Mouse (Mus musculus): Measurements from ENCODE around the gene Hps1. TPM values are rescaled to one million over a fixed set of nuclear protein-coding genes. Genes with fewer than 3 reads are reported as not detected.

Hps1 gene
- polyA plus RNA-seq, 1 experiment: 7.8 TPM

GRCm38 (mm10) chr19:42734982-42735381 lies 44.8 kb downstream of the Hps1 start:
- TF ChIP-seq CTCF (IDR thresholded peaks at IDR 0.05; ENCODE audit: control insufficient read depth, insufficient read depth, insufficient read length) (no peak), USF1 (IDR thresholded peaks at IDR 0.05; ENCODE audit: low read depth) (no peak), MYOG (IDR thresholded peaks at IDR 0.05; ENCODE audit: control insufficient read depth, extremely low read depth, insufficient read length) (no peak), MAX (IDR thresholded peaks at IDR 0.05) (no peak), MYOD1 (IDR thresholded peaks at IDR 0.05; ENCODE audit: control insufficient read depth, insufficient read length, low read depth) (no peak), CEBPB (IDR thresholded peaks at IDR 0.05; ENCODE audit: low read depth) (no peak), FOSL1 (IDR thresholded peaks at IDR 0.05; ENCODE audit: insufficient read depth, low read length, poor library complexity, severe bottlenecking) (no peak)
- Histone ChIP-seq H3K79me3 (ENCODE audit: low read depth) (no peaks in the 10 kb centered on the region), H3K27me3 (ENCODE audit: control insufficient read depth, insufficient read depth, insufficient read length) (peaks cover 9% of the 10 kb centered on the region), H3K4me3 (ENCODE audit: insufficient read depth, poor library complexity, severe bottlenecking) (no peak overlapping the region), H3ac (ENCODE audit: control insufficient read depth, insufficient read length, low read depth) (no peak overlapping the region), H3K79me2 (ENCODE audit: control insufficient read depth, insufficient read depth) (no peaks in the 10 kb centered on the region), H3K36me3 (ENCODE audit: control insufficient read depth, insufficient read depth) (no peaks in the 10 kb centered on the region)

DNA sequence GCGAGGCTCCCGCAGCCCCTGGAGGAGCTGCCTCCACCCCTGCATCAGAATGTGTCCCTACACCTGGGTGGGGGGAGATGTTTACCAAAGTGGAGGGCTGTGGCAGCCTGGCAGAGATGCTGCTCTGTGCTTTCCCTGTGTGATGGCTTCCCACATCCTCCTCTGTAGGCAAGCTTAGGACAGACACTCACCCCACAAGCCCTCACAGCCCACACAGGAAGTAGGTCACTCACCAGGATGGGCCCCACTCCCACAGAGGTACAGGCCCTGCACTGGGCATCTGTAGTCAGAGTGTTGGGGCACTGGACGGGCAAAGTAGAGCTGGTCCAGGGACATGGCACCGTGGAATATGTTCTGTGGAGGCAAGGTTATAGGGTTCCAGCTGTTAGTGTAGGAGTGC lies 52.4 kb downstream of the Hps1 start:
- Histone ChIP-seq H3K79me2 (ENCODE audit: control insufficient read depth, insufficient read depth) (no peaks in the 10 kb centered on the region), H3K27me3 (ENCODE audit: control insufficient read depth, insufficient read depth, insufficient read length) (peaks cover 3% of the 10 kb centered on the region), H3K36me3 (ENCODE audit: control insufficient read depth, insufficient read depth) (no peaks in the 10 kb centered on the region), H3K4me3 (ENCODE audit: insufficient read depth, poor library complexity, severe bottlenecking) (no peak overlapping the region), H3ac (ENCODE audit: control insufficient read depth, insufficient read length, low read depth) (no peak overlapping the region), H3K79me3 (ENCODE audit: low read depth) (no peaks in the 10 kb centered on the region)
- TF ChIP-seq MYOG (IDR thresholded peaks at IDR 0.05; ENCODE audit: control insufficient read depth, extremely low read depth, insufficient read length): no peak
- no peak for TF ChIP-seq USF1 (IDR thresholded peaks at IDR 0.05; ENCODE audit: low read depth)

DNA sequence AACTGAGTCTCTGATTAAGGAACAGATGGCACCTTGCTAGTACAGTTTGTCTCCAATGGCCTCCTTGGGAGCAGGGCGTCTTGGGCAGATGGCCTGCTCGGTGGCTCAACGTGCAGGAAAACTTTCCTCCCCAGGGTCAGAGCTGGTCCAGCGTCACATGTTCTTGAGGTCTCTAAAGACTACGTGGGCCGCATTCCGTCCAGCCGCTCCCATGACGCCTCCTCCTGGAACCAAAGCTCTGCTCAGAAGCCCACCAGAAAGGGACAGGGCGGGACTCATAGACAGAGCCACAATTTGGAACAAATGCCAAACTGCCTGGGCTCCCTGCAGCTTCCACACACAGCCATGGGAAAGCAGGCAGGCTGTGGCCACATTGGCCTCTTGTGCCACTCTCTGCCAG lies 53.0 kb downstream of the Hps1 start:
- Histone ChIP-seq H3K79me2 (ENCODE audit: control insufficient read depth, insufficient read depth) (no peaks in the 10 kb centered on the region), H3K36me3 (ENCODE audit: control insufficient read depth, insufficient read depth) (no peaks in the 10 kb centered on the region), H3ac (ENCODE audit: control insufficient read depth, insufficient read length, low read depth) (no peak overlapping the region), H3K79me3 (ENCODE audit: low read depth) (no peaks in the 10 kb centered on the region), H3K4me3 (ENCODE audit: insufficient read depth, poor library complexity, severe bottlenecking) (no peak overlapping the region), H3K27me3 (ENCODE audit: control insufficient read depth, insufficient read depth, insufficient read length) (peaks cover 3% of the 10 kb centered on the region)
- TF ChIP-seq FOSL1 (IDR thresholded peaks at IDR 0.05; ENCODE audit: insufficient read depth, low read length, poor library complexity, severe bottlenecking) (no peak), CTCF (IDR thresholded peaks at IDR 0.05; ENCODE audit: control insufficient read depth, insufficient read depth, insufficient read length) (no peak)

DNA sequence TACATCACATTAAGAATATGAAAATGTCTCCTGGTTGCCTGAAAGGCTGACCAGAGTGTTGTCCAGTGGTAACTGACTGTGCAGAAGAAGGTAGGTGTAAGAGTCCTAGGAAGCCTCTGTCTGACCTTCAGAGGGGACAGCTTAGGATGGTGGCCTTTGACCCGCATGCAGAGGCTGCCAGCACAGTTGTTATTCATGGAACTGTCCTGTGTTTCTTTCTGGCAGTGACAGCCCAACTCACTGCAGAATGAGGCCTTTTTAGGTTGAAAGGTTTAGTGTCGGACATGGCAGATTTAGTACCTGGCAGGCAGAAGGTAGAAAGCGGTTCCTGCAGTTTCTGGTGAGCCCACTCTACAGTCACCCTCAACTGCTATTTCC lies 53.8 kb downstream of the Hps1 start:
- no peak for TF ChIP-seq MAX (IDR thresholded peaks at IDR 0.05)
- no peak for TF ChIP-seq FOSL1 (IDR thresholded peaks at IDR 0.05; ENCODE audit: insufficient read depth, low read length, poor library complexity, severe bottlenecking)
- TF ChIP-seq CEBPB (IDR thresholded peaks at IDR 0.05; ENCODE audit: low read depth): no peak
- TF ChIP-seq MYOD1 (IDR thresholded peaks at IDR 0.05; ENCODE audit: control insufficient read depth, insufficient read length, low read depth): no peak
- TF ChIP-seq USF1 (IDR thresholded peaks at IDR 0.05; ENCODE audit: low read depth): no peak
- no peak for TF ChIP-seq CTCF (IDR thresholded peaks at IDR 0.05; ENCODE audit: control insufficient read depth, insufficient read depth, insufficient read length)
- TF ChIP-seq MYOG (IDR thresholded peaks at IDR 0.05; ENCODE audit: control insufficient read depth, extremely low read depth, insufficient read length): no peak
- Histone ChIP-seq H3K4me3 (ENCODE audit: insufficient read depth, poor library complexity, severe bottlenecking) (no peak overlapping the region), H3K27me3 (ENCODE audit: control insufficient read depth, insufficient read depth, insufficient read length) (peaks cover 3% of the 10 kb centered on the region), H3ac (ENCODE audit: control insufficient read depth, insufficient read length, low read depth) (no peak overlapping the region), H3K79me2 (ENCODE audit: control insufficient read depth, insufficient read depth) (no peaks in the 10 kb centered on the region), H3K36me3 (ENCODE audit: control insufficient read depth, insufficient read depth) (no peaks in the 10 kb centered on the region), H3K79me3 (ENCODE audit: low read depth) (no peaks in the 10 kb centered on the region)

GRCm38 (mm10) chr19:42725056-42725972 lies 54.5 kb downstream of the Hps1 start:
- H3K79me2 ChIP-seq (ENCODE audit: control insufficient read depth, insufficient read depth): no peaks in the 10 kb centered on the region
- no peak for TF ChIP-seq MYOG (IDR thresholded peaks at IDR 0.05; ENCODE audit: control insufficient read depth, extremely low read depth, insufficient read length)
- TF ChIP-seq FOSL1 (IDR thresholded peaks at IDR 0.05; ENCODE audit: insufficient read depth, low read length, poor library complexity, severe bottlenecking): no peak
- TF ChIP-seq MYOD1 (IDR thresholded peaks at IDR 0.05; ENCODE audit: control insufficient read depth, insufficient read length, low read depth): no peak
- TF ChIP-seq MAX (IDR thresholded peaks at IDR 0.05): no peak
- no peak for TF ChIP-seq CTCF (IDR thresholded peaks at IDR 0.05; ENCODE audit: control insufficient read depth, insufficient read depth, insufficient read length)
- no peak for TF ChIP-seq CEBPB (IDR thresholded peaks at IDR 0.05; ENCODE audit: low read depth)
- TF ChIP-seq USF1 (IDR thresholded peaks at IDR 0.05; ENCODE audit: low read depth): no peak
- H3K27me3 ChIP-seq (ENCODE audit: control insufficient read depth, insufficient read depth, insufficient read length): peaks cover 3% of the 10 kb centered on the region
- H3K4me3 ChIP-seq (ENCODE audit: insufficient read depth, poor library complexity, severe bottlenecking): no peak overlapping the region
- no peaks in the 10 kb centered on the region for H3K79me3 ChIP-seq (ENCODE audit: low read depth)
- no peaks in the 10 kb centered on the region for H3K36me3 ChIP-seq (ENCODE audit: control insufficient read depth, insufficient read depth)
- no peak overlapping the region for H3ac ChIP-seq (ENCODE audit: control insufficient read depth, insufficient read length, low read depth)

GRCm38 (mm10) chr19:42723302-42723701 lies 56.5 kb downstream of the Hps1 start:
- H3K79me3 ChIP-seq (ENCODE audit: low read depth): no peaks in the 10 kb centered on the region
- no peaks in the 10 kb centered on the region for H3K79me2 ChIP-seq (ENCODE audit: control insufficient read depth, insufficient read depth)
- TF ChIP-seq CTCF (IDR thresholded peaks at IDR 0.05; ENCODE audit: control insufficient read depth, insufficient read depth, insufficient read length) (no peak), MYOG (IDR thresholded peaks at IDR 0.05; ENCODE audit: control insufficient read depth, extremely low read depth, insufficient read length) (no peak), USF1 (IDR thresholded peaks at IDR 0.05; ENCODE audit: low read depth) (no peak), MAX (IDR thresholded peaks at IDR 0.05) (no peak), FOSL1 (IDR thresholded peaks at IDR 0.05; ENCODE audit: insufficient read depth, low read length, poor library complexity, severe bottlenecking) (no peak), CEBPB (IDR thresholded peaks at IDR 0.05; ENCODE audit: low read depth) (no peak), MYOD1 (IDR thresholded peaks at IDR 0.05; ENCODE audit: control insufficient read depth, insufficient read length, low read depth) (no peak)
- no peak overlapping the region for H3K4me3 ChIP-seq (ENCODE audit: insufficient read depth, poor library complexity, severe bottlenecking)
- no peak overlapping the region for H3ac ChIP-seq (ENCODE audit: control insufficient read depth, insufficient read length, low read depth)
- no peaks in the 10 kb centered on the region for H3K36me3 ChIP-seq (ENCODE audit: control insufficient read depth, insufficient read depth)
- H3K27me3 ChIP-seq (ENCODE audit: control insufficient read depth, insufficient read depth, insufficient read length): peaks cover 17% of the 10 kb centered on the region

Data from C2C12 (cell line).